Mouse (Mus musculus) stomach, postnatal 0 days (tissue): Measurements from ENCODE around the gene Zfp451.

Experiments used
- CTCF ChIP-seq: IDR thresholded peaks from 2 replicates; pipeline ENCODE4 v1.5.1; 2016; ENCODE audit warnings: antibody characterized with exemption, low read depth, mild to moderate bottlenecking, moderate library complexity
- EP300 ChIP-seq: optimal IDR thresholded peaks from 2 replicates; pipeline ENCODE3; 2016; ENCODE audit warnings: antibody characterized with exemption

GRCm38 (mm10) chr1:33725086-33725485, 89.3 kb downstream of the Zfp451 start:
- TF ChIP-seq CTCF = no peak
- TF ChIP-seq EP300 = no peak
